Mouse (Mus musculus): ENCODE measurements at regions not wholly inside any gene's neighbourhood (a gene's known extent, or its start where the extent isn't known, plus 50 kb on each side); places are given as distances from the start of the nearest gene placed in this dataset.

DNA sequence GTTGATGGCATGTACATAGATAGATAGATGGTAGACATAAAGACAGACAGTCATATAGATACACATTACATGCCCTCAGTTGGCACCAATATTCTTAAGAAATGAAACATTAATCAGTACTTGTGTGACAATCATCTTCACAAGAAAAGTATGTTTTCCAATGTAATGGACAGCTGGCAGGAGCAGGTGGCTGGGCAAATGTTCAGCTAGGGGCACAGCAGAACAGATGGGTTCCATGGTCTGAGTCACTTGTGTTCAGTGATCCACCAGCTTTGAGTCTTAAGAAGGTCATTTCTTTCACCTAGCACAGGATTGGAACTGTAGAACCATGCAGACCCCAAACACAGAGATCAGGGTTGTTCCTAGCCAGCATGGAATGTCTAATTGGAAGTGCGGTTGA is 2631.2 kb upstream of the 5930422O12Rik start:
- peak; percentile 41 for DNase-seq

GRCm38 (mm10) chr8:30817028-30817427 is 2611.5 kb upstream of the 5930422O12Rik start:
- no peak for DNase-seq

- DNase-seq, result no peak
Observed at GRCm38 (mm10) chr8:30822835-30823587, 2605.5 kb upstream of the 5930422O12Rik start.

GRCm38 (mm10) chr8:30823588-30823938 is 2604.9 kb upstream of the 5930422O12Rik start:
- no peak for DNase-seq

GRCm38 (mm10) chr8:30826021-30826420 is 2602.5 kb upstream of the 5930422O12Rik start:
- no peak for DNase-seq

- no peak for DNase-seq
Observed at GRCm38 (mm10) chr8:30838056-30838455, 2590.5 kb upstream of the 5930422O12Rik start.

GRCm38 (mm10) chr8:30840064-30840463 is 2588.4 kb upstream of the 5930422O12Rik start:
- DNase-seq, result peak; percentile 30

GRCm38 (mm10) chr8:30863017-30863416 is 2565.5 kb upstream of the 5930422O12Rik start:
- peak; percentile 22 for DNase-seq

GRCm38 (mm10) chr8:30906044-30906695 is 2522.3 kb upstream of the 5930422O12Rik start:
- no peak for DNase-seq

GRCm38 (mm10) chr8:30913664-30914063 is 2514.8 kb upstream of the 5930422O12Rik start:
- no peak for DNase-seq

DNA sequence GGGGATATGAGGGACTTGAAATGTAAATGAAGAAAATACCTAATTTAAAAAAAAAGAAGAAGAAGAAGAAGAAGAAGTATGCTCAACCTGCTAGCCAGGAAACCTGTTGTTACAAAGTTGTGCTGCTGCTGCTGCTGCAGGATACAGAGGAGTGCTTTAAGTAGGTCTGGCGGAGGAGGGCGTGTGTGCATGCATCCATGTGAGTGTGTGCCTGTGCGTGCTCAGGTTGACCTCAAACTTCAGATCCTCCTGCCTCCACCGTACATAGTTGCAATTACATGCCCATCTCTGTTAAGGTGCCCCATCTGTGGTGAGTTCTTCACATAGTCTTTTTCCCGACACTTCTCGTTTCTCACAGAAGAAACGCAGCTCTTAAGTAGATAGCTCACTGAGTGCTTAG is 2513.4 kb upstream of the 5930422O12Rik start:
- no peak for DNase-seq

DNA sequence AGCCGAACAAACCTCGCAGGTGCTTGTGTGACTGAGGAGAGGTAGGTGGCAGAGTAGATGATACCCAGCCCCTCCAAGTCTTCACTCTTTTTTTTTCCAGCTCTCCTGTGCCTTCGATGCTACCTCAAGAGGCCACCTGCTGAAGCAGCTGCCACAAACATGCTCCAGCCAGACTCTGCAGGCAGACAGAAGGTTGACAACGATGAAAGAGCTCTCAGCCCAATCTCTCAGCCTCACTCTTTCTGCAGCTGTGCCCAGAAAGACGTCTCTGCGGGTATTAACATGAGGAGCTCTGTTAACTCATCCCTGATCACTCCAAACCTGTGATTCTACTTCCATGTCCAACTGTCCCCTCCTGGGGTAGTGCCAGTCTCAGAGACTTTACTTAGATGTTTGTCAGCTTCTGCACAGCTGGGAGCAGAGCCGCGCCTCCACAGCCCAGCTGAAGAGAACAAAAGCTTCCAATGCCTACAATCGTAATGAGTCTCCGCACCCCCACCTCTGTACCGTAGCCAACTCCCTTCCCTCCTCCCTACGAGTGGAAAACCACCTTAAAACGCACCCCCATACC is 2512.8 kb upstream of the 5930422O12Rik start:
- peak; percentile 5 for DNase-seq

- peak; percentile 10 for DNase-seq
Observed at GRCm38 (mm10) chr8:30916184-30916751, 2512.2 kb upstream of the 5930422O12Rik start.

GRCm38 (mm10) chr8:30921451-30921850 is 2507.1 kb upstream of the 5930422O12Rik start:
- no peak for DNase-seq

DNA sequence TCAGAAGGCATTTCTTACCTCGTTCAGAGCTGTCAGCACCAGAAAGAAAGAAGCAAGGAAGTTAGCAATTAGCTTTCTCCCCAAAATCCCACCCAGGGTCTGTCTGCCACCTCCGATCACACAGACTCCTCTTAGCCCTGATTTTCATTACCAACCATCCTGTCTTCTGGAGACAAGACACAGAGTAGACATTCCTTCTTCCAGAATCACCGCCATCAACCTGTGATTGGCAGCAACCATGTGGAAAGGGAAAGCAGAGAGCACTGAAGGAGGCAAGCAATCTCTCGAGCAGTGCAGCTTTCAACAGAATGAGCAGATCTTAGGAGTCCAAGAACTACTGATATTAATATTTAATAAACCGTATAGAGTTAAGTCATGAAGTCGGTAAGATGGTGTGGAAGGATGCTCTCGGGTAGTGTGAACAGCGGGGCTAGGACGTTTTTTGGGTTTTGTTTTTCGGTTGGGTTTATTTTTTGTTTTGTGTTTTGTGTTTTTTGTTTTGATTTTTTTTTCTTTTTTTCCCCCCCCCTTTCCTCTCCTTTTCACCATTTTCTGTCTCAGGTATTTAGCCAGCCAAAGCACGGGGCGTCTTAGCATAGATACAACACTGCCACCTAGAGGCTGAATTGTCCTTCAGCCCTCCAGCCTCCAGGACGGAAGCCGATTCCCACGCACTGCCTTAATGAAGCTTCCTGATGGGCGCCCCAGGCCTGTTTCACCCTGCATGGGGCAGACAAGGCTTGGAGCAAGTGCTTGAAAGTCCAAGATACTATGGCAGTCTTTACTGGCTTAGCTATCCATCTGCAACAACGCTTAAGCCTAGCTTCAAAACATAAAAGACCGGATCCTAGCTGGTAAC is 2505.0 kb upstream of the 5930422O12Rik start:
- DNase-seq, result peak; percentile 42

GRCm38 (mm10) chr8:30924160-30924534 is 2504.4 kb upstream of the 5930422O12Rik start:
- DNase-seq, result no peak

GRCm38 (mm10) chr8:30924656-30925055 is 2503.9 kb upstream of the 5930422O12Rik start:
- DNase-seq, result no peak

GRCm38 (mm10) chr8:30937449-30938075 is 2490.9 kb upstream of the 5930422O12Rik start:
- DNase-seq, result no peak

GRCm38 (mm10) chr8:30940901-30941300 is 2487.6 kb upstream of the 5930422O12Rik start:
- no peak for DNase-seq

DNA sequence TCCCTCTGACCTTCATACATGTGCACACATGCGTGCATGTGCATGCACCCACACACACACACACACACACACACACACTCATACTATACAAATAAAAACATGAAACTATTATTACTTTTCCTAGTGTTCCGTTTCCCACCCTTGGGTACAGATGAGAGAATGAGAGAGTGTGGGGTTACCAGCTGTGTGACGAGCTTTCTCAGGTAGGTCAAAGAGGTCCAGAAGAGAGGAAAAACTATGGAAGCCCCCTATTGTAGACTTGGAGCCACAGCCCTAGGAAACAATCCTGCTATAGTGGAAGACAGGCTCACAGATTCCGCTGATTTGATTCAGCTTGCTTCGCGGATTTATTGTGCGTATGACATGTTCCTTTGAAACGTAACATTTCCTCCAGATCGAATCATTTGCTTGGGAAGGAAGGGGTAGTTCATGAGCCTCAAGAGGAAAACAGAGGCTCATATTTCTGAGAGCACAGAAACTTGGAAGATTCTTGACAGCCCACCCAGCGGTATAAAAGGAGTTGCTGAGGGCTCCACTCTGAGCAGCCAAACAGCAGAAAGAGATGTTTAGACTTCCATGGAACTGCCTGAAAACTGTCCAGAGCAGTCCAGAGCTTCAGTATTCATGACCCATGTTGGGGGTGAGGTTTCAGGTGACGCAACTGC is 2486.9 kb upstream of the 5930422O12Rik start:
- DNase-seq, result no peak

DNA sequence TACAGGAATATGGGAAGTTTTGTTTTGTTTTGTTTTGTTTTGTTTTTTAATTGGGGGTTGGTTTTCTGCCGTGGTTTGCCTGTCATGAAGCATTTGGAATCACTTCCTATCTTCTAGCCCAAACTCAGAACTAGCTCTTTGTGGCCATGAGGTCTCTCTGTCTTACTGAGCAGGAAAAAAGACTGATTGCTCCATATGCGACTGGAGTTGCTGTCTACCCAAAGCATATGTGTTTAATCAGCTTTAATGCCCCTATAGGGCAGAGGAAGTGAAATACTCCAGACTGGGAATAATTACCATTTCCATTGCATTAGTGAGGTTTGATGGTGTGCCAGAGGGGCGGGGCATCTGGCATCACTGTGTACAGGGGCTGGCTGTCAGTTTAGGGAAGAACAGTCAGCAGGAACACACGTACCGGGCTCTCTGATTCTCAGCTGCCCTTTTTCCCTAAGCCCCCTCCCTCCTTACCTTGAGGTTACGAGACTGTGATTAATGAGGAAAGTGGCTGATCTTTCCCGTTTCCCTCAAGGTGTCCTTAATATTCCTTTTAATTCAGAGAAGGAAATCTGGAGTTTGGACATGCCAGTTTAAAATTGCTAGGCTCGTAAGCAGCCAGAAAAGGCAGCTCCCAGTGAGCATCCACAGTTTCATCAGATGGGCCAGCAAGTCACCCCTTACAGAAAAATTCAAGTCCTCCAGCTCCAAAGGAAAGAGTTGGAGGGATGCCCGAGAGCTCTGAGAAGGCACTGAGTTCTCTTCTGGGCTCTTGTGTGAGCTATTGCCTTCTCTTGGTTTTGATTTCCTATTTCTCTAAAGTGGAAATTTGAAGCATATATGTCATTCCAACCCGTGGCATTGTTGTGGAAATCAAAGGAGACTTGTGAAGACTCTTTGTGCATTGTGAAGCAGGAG is 2482.1 kb upstream of the 5930422O12Rik start:
- no peak for DNase-seq

Data from cerebellum, adult 9-11 months (tissue).